Mouse (Mus musculus) lung, postnatal 0 days (tissue): Measurements from ENCODE around the gene Prkg1.

Experiments used
- CTCF ChIP-seq: IDR thresholded peaks from 2 replicates; pipeline ENCODE4 v1.5.1; 2016; ENCODE audit warnings: antibody characterized with exemption, mild to moderate bottlenecking
- EP300 ChIP-seq: IDR thresholded peaks from 2 replicates; pipeline ENCODE4 v1.6.1; 2016; ENCODE audit warnings: antibody characterized with exemption, mild to moderate bottlenecking, control low read depth

- TF ChIP-seq CTCF (no peak), EP300 (no peak)
Observed at GRCm38 (mm10) chr19:30833045-30833651, 931.7 kb downstream of the Prkg1 start.
